8 mouse cellular contexts compared by ENCODE assay signal in genomic region chr10:4598244-4598842, GRCm38 (mm10). TPM values are rescaled to one million over a fixed set of nuclear protein-coding genes. Genes with fewer than 3 reads are reported as not detected.
DNase-seq lines count a peak whose midpoint lies in the region; ATAC-seq and TF ChIP-seq lines count a peak whose summit lies in the region.

No protein-coding gene starts in this region.

- H3K27ac ChIP-seq in kidney, embryonic 16.5 days (ENCODE audit: low read length), result no peak overlapping the region
- no peak overlapping the region for H3K27ac ChIP-seq in gastrocnemius, adult 2 months
- H3K27ac ChIP-seq in midbrain, embryonic 11.5 days (ENCODE audit: low read depth, low read length), result no peak overlapping the region

- no peaks in the 10 kb centered on the region for H3K27me3 ChIP-seq in kidney, embryonic 16.5 days (ENCODE audit: insufficient read depth, low read length)
- no peaks in the 10 kb centered on the region for H3K27me3 ChIP-seq in G1E (ENCODE audit: insufficient read depth, low read length)
- H3K27me3 ChIP-seq in midbrain, embryonic 11.5 days (ENCODE audit: control insufficient read depth, insufficient read depth, low read length), result no peaks in the 10 kb centered on the region

- H3K4me2 ChIP-seq in kidney, embryonic 16.5 days (replicated peaks; ENCODE audit: low read depth, low read length), result no peak overlapping the region
- no peak overlapping the region for H3K4me2 ChIP-seq in midbrain, embryonic 11.5 days

- no peak for ATAC-seq in kidney, embryonic 16.5 days (ENCODE audit: low FRiP score, low TSS enrichment)
- ATAC-seq in G1E (ENCODE audit: extremely low read depth, insufficient number of reproducible peaks, low FRiP score, poor library complexity, severe bottlenecking), result no peak
- 0 out of 2 replicates have a peak, but pooled peaks have one; percentile 35 for ATAC-seq in midbrain, embryonic 11.5 days (ENCODE audit: low FRiP score)

- intact Hi-C loops in gastrocnemius, adult 2 months (cut with DNase I), result loop anchor here (5.0 kb wide), 1 partner anchor 474 kb away; no protein-coding TSS in a partner anchor

- H3K4me3 ChIP-seq in kidney, embryonic 16.5 days (ENCODE audit: low read length), result no peak overlapping the region
- H3K4me3 ChIP-seq in G1E (ENCODE audit: low read depth, low read length), result no peak overlapping the region
- H3K4me3 ChIP-seq in gastrocnemius, adult 2 months, result no peak overlapping the region
- no peak overlapping the region for H3K4me3 ChIP-seq in midbrain, embryonic 11.5 days (ENCODE audit: low read depth, low read length)

- H3K4me1 ChIP-seq in kidney, embryonic 16.5 days (ENCODE audit: insufficient read depth, low read length), result no peaks in the 10 kb centered on the region
- H3K4me1 ChIP-seq in G1E (ENCODE audit: insufficient read depth, low read depth, low read length), result no peaks in the 10 kb centered on the region
- H3K4me1 ChIP-seq in midbrain, embryonic 11.5 days (ENCODE audit: control insufficient read depth, insufficient read depth, low read length), result no peaks in the 10 kb centered on the region

- peak; percentile 60 for DNase-seq in kidney, adult 18-20 months
- peak; percentile 4 for DNase-seq in G1E (ENCODE audit: low spot score)
- peak; percentile 41 to 60 for DNase-seq in cerebellum, adult 18-20 months
- peak; percentile 71 for DNase-seq in gastrocnemius, adult 2 months
- peak; percentile 32 to 55 for DNase-seq in layer of hippocampus, postnatal 14 days (ENCODE audit: low spot score in 2 of 2)
- DNase-seq in midbrain, embryonic 11.5 days (ENCODE audit: low spot score, missing footprints), result peak; percentile 93
- peak; percentile 45 for DNase-seq in thymus, postnatal 0 days (ENCODE audit: low spot score)

- peak; percentile 43; the same call in 1 of the 2 replicates for TF ChIP-seq CTCF in G1E (IDR thresholded peaks at IDR 0.05; ENCODE audit: low read depth, low read length)
- TF ChIP-seq CTCF in gastrocnemius, adult 2 months (IDR thresholded peaks at IDR 0.05), result peak; percentile 74

- H3K9me3 ChIP-seq in kidney, embryonic 16.5 days (ENCODE audit: low read length), result no peaks in the 10 kb centered on the region
- H3K9me3 ChIP-seq in G1E (replicated peaks), result no peaks in the 10 kb centered on the region
- no peaks in the 10 kb centered on the region for H3K9me3 ChIP-seq in midbrain, embryonic 11.5 days (ENCODE audit: control insufficient read depth, low read length)

- no peaks in the 10 kb centered on the region for H3K36me3 ChIP-seq in kidney, embryonic 16.5 days (ENCODE audit: insufficient read depth, low read length)
- no peaks in the 10 kb centered on the region for H3K36me3 ChIP-seq in G1E (replicated peaks)
- no peaks in the 10 kb centered on the region for H3K36me3 ChIP-seq in midbrain, embryonic 11.5 days (ENCODE audit: control insufficient read depth, insufficient read depth, low read length)

- no peak overlapping the region for H3K9ac ChIP-seq in kidney, embryonic 16.5 days (replicated peaks; ENCODE audit: low read length)
- H3K9ac ChIP-seq in midbrain, embryonic 11.5 days (ENCODE audit: low read length), result no peak overlapping the region

- 70% methylated on average over 10 of the region's 10 CpGs for WGBS in kidney, embryonic 16.5 days
- WGBS in midbrain, embryonic 11.5 days, result 74% methylated on average over 10 of the region's 10 CpGs

RNA-seq across cellular contexts. Expression of gene Esr1, which starts 13.1 kb away (rescaled TPM):
- polyA plus RNA-seq in kidney, embryonic 16.5 days (2015; fragmentation: Nextera tagmentation; extraction: Ambion mirVana), result 2.5 and 2.6 TPM in 2 replicates
- total RNA-seq in G1E (2014; fragmentation: Nextera tagmentation) (not detected in 2 replicates), G1E (2017) (0.17 and 0.82 TPM in 2 replicates)
- not detected in 2 replicates for polyA plus RNA-seq in G1E (2012)
- 10 to 100 TPM; 30.6 to 46.5 TPM for total RNA-seq in gastrocnemius, adult 2 months (2021)
- 1 to 10 TPM; 1.3 to 1.4 TPM for total RNA-seq in layer of hippocampus, postnatal 14 days (2021)
- 0.03 and 0.12 TPM in 2 replicates for polyA plus RNA-seq in midbrain, embryonic 11.5 days (2014; fragmentation: Nextera tagmentation; extraction: Ambion mirVana)
- 0.28 and 0.47 TPM in 2 replicates for polyA plus RNA-seq in thymus, postnatal 0 days (2015; fragmentation: Nextera tagmentation; extraction: Ambion mirVana)

Comparison
In these comparisons a context has a peak if more than half of its experiments do, and no peak if none do; other contexts are left out.
1. DNase-seq: peak in every context shown above with its lines; median percentile 93 in midbrain, embryonic 11.5 days; 71 in gastrocnemius, adult 2 months; 60 in kidney, adult 18-20 months; 50 in cerebellum, adult 18-20 months; 45 in thymus, postnatal 0 days; 44 in layer of hippocampus, postnatal 14 days; 4 in G1E.